Mouse (Mus musculus) liver, adult 2 months (tissue): Measurements from ENCODE around the gene Atp8b4. TPM values are rescaled to one million over a fixed set of nuclear protein-coding genes. Genes with fewer than 3 reads are reported as not detected.

Source experiments
- DNase-seq: peaks from one replicate; pipeline ENCODE4 v3.0.0-alpha.2; 2011; ENCODE audit warnings: low read depth, low spot score; ENCODE audit errors: extremely low read depth
- H3K27ac ChIP-seq: fragments of 200-500 bp; replicated peaks from 2 replicates; pipeline ENCODE4 v1.5.1; 2012; ENCODE audit warnings: low read depth, mild to moderate bottlenecking, control low read depth, inconsistent platforms, low read length; ENCODE audit not compliant: insufficient read depth
- H3K27me3 ChIP-seq: fragments of 200-500 bp; 2 replicates; pipeline ENCODE4 v1.6.1; 2012; ENCODE audit warnings: mild to moderate bottlenecking, moderate library complexity, low read length, inconsistent platforms; ENCODE audit not compliant: control insufficient read depth, insufficient read depth
- H3K36me3 ChIP-seq: fragments of 200-500 bp; 2 replicates; pipeline ENCODE4 v1.6.1; 2012; ENCODE audit warnings: low read length, inconsistent platforms; ENCODE audit not compliant: control insufficient read depth, insufficient read depth
- H3K4me1 ChIP-seq: fragments of 200-500 bp; 2 replicates; pipeline ENCODE4 v1.6.1; 2011; ENCODE audit warnings: low read length; ENCODE audit not compliant: control insufficient read depth, insufficient read depth
- H3K4me3 ChIP-seq: fragments of 200-500 bp; 2 replicates; pipeline ENCODE4 v1.5.1; 2011; ENCODE audit warnings: low read depth, mild to moderate bottlenecking, control low read depth, low read length, moderate library complexity; ENCODE audit not compliant: insufficient read depth
- H3K79me2 ChIP-seq: fragments of 200-500 bp; 2 replicates; pipeline ENCODE4 v1.6.1; 2012; ENCODE audit warnings: inconsistent platforms, mild to moderate bottlenecking, low read length, moderate library complexity; ENCODE audit not compliant: control insufficient read depth, insufficient read depth
- H3K9ac ChIP-seq: fragments of 200-500 bp; 2 replicates; pipeline ENCODE4 v1.6.1; 2012; ENCODE audit warnings: low read depth, mild to moderate bottlenecking, control low read depth, inconsistent platforms, low read length
- CTCF ChIP-seq: fragments of 200-500 bp; IDR thresholded peaks from 2 replicates; pipeline ENCODE4 v1.5.1; 2011; ENCODE audit warnings: low read depth, low read length, control low read depth
- POLR2A ChIP-seq: fragments of 200-500 bp; IDR thresholded peaks from 2 replicates; pipeline ENCODE4 v1.6.1; 2011; ENCODE audit warnings: low read length, control low read depth; ENCODE audit not compliant: insufficient read depth; ENCODE audit errors: extremely low read depth
- WGBS: fragments of 180-500 bp; shearing (Covaris S2); methylation state at CpG from one replicate; pipeline ENCODE4 v1.1.7; 2018; 5-methylcytosine and 5-hydroxymethylcytosine counted together
- polyA plus RNA-seq: library from polyadenylated mRNA; depleted of rRNA; stranded (reverse); fragments of >200 nt; gene quantifications from 2 replicates; pipeline ENCODE4 v1.2.3, GENCODE M21; 2012
- total RNA-seq: library from RNA; depleted of rRNA; stranded (reverse); fragments of >200 nt; gene quantifications from 2 replicates; pipeline ENCODE4 v1.2.3, GENCODE M21; 2014

Atp8b4 gene
- total and polyA plus RNA-seq, 2 experiments = 0.31 to 0.55 TPM

GRCm38 (mm10) chr2:126399017-126399416 is 101.5 kb downstream of the Atp8b4 start:
- Histone ChIP-seq H3K27ac (no peak overlapping the region), H3K79me2 (no peaks in the 10 kb centered on the region), H3K9ac (no peak overlapping the region), H3K4me1 (peaks cover 2% of the 10 kb centered on the region; the same call in 1 of the 2 replicates), H3K4me3 (no peak overlapping the region), H3K27me3 (no peaks in the 10 kb centered on the region), H3K36me3 (no peaks in the 10 kb centered on the region)
- DNase-seq = no peak
- no peak for TF ChIP-seq CTCF
- no peak for TF ChIP-seq POLR2A
- WGBS = 75% methylated on average over 2 of the region's 2 CpGs

- Histone ChIP-seq H3K27me3 (no peaks in the 10 kb centered on the region), H3K4me1 (peaks cover 2% of the 10 kb centered on the region; the same call in 1 of the 2 replicates), H3K79me2 (no peaks in the 10 kb centered on the region), H3K4me3 (no peak overlapping the region), H3K27ac (no peak overlapping the region), H3K36me3 (no peaks in the 10 kb centered on the region), H3K9ac (no peak overlapping the region)
- 20% methylated on average over 2 of the region's 2 CpGs for WGBS
- DNase-seq = peak; percentile 55
- TF ChIP-seq POLR2A = no peak
- TF ChIP-seq CTCF = no peak
Measured at GRCm38 (mm10) chr2:126398216-126398615, 102.3 kb downstream of the Atp8b4 start.

- no peak for DNase-seq
- Histone ChIP-seq H3K27ac (no peak overlapping the region), H3K27me3 (no peaks in the 10 kb centered on the region), H3K4me3 (no peak overlapping the region), H3K9ac (no peak overlapping the region), H3K36me3 (no peaks in the 10 kb centered on the region), H3K79me2 (no peaks in the 10 kb centered on the region), H3K4me1 (peaks cover 2% of the 10 kb centered on the region; the same call in 1 of the 2 replicates)
- 86% methylated on average over 8 of the region's 8 CpGs for WGBS
- TF ChIP-seq CTCF = no peak
- TF ChIP-seq POLR2A = no peak
Measured at GRCm38 (mm10) chr2:126397513-126397912, 103.0 kb downstream of the Atp8b4 start.

- Histone ChIP-seq H3K9ac (no peak overlapping the region), H3K4me1 (peaks cover 2% of the 10 kb centered on the region; the same call in 1 of the 2 replicates), H3K36me3 (no peaks in the 10 kb centered on the region), H3K27ac (no peak overlapping the region), H3K27me3 (no peaks in the 10 kb centered on the region), H3K79me2 (no peaks in the 10 kb centered on the region), H3K4me3 (no peak overlapping the region)
- WGBS = 31% methylated on average over 2 of the region's 2 CpGs
- no peak for DNase-seq
- no peak for TF ChIP-seq POLR2A
- TF ChIP-seq CTCF = no peak
Measured at GRCm38 (mm10) chr2:126394924-126395323, 105.5 kb downstream of the Atp8b4 start.

- no peak overlapping the region for H3K9ac ChIP-seq
- H3K27me3 ChIP-seq = no peaks in the 10 kb centered on the region
- WGBS = 80% methylated on average over 8 of the region's 8 CpGs
- no peaks in the 10 kb centered on the region for H3K79me2 ChIP-seq
- no peak overlapping the region for H3K4me3 ChIP-seq
- no peak for TF ChIP-seq POLR2A
- TF ChIP-seq CTCF = no peak
- H3K4me1 ChIP-seq = no peaks in the 10 kb centered on the region
- H3K36me3 ChIP-seq = no peaks in the 10 kb centered on the region
- no peak overlapping the region for H3K27ac ChIP-seq
- DNase-seq = no peak
Measured at GRCm38 (mm10) chr2:126387458-126388037, 112.9 kb downstream of the Atp8b4 start.

- no peak overlapping the region for H3K4me3 ChIP-seq
- DNase-seq = no peak
- no peaks in the 10 kb centered on the region for H3K27me3 ChIP-seq
- TF ChIP-seq POLR2A (no peak), CTCF (no peak)
- H3K36me3 ChIP-seq = no peaks in the 10 kb centered on the region
- no peak overlapping the region for H3K9ac ChIP-seq
- no peaks in the 10 kb centered on the region for H3K79me2 ChIP-seq
- H3K27ac ChIP-seq = no peak overlapping the region
- H3K4me1 ChIP-seq = no peaks in the 10 kb centered on the region
Measured at GRCm38 (mm10) chr2:126386056-126386455, 114.4 kb downstream of the Atp8b4 start.
